Mouse (Mus musculus): ENCODE results near the gene Acer1. TPM values are rescaled to one million over a fixed set of nuclear protein-coding genes. Genes with fewer than 3 reads are reported as not detected.
A peak's percentile ranks its signal among the peaks of the same experiment; 100 is the strongest.

Acer1 gene
- polyA plus RNA-seq, 1 experiment = not detected

DNA sequence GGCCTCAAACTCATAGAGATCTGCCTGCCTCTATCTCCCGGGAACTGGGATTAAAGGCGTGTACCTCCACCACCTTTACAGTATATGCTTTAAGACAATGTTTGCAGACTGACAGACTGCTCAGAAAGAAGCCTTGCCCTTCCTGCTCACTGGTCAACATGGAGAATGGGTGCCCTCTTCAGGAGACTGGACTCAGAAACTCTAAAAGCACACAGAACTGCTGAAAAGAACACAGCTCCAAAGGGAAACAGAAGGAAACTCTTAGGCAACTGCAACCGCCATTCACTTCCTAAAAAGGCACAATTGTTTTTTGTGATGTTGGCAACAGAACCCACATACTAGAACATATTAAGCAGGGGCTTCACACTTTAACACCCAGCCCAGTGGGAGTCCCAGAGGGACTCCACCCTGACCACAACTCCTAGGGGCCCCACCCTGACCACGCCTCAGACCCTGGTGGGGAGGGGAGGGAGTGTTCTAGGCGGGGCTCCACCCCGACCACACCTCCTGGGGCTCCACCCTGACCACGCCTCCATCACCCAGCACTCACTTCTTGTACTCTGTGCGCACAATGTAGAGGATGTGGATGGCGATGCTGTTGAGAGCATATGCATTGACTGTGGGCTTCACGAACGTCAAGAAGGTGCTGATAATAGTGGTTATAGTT is 24.0 kb downstream of the Acer1 start:
- H3K36me3 ChIP-seq (ENCODE audit: control insufficient read depth, insufficient read depth) = no peaks in the 10 kb centered on the region
- H3K4me3 ChIP-seq (ENCODE audit: insufficient read depth, poor library complexity, severe bottlenecking) = no peak overlapping the region
- TF ChIP-seq CTCF (IDR thresholded peaks at IDR 0.05; ENCODE audit: control insufficient read depth, insufficient read depth, insufficient read length) = no peak
- no peak for TF ChIP-seq USF1 (IDR thresholded peaks at IDR 0.05; ENCODE audit: low read depth)
- no peak for TF ChIP-seq MAX (IDR thresholded peaks at IDR 0.05)
- TF ChIP-seq MYOD1 (IDR thresholded peaks at IDR 0.05; ENCODE audit: control insufficient read depth, insufficient read length, low read depth) = no peak
- no peak for TF ChIP-seq MYOG (IDR thresholded peaks at IDR 0.05; ENCODE audit: control insufficient read depth, extremely low read depth, insufficient read length)
- TF ChIP-seq FOSL1 (IDR thresholded peaks at IDR 0.05; ENCODE audit: insufficient read depth, low read length, poor library complexity, severe bottlenecking) = no peak
- no peak for TF ChIP-seq CEBPB (IDR thresholded peaks at IDR 0.05; ENCODE audit: low read depth)

GRCm38 (mm10) chr17:56954871-56955270 is 27.1 kb downstream of the Acer1 start:
- TF ChIP-seq MYOG (IDR thresholded peaks at IDR 0.05; ENCODE audit: control insufficient read depth, extremely low read depth, insufficient read length) (no peak), MAX (IDR thresholded peaks at IDR 0.05) (no peak), FOSL1 (IDR thresholded peaks at IDR 0.05; ENCODE audit: insufficient read depth, low read length, poor library complexity, severe bottlenecking) (no peak), USF1 (IDR thresholded peaks at IDR 0.05; ENCODE audit: low read depth) (no peak), MYOD1 (IDR thresholded peaks at IDR 0.05; ENCODE audit: control insufficient read depth, insufficient read length, low read depth) (no peak), CTCF (IDR thresholded peaks at IDR 0.05; ENCODE audit: control insufficient read depth, insufficient read depth, insufficient read length) (no peak), CEBPB (IDR thresholded peaks at IDR 0.05; ENCODE audit: low read depth) (no peak)

More for the DNA sequence above, 24.0 kb downstream of the Acer1 start:
- Histone ChIP-seq H3ac (ENCODE audit: control insufficient read depth, insufficient read length, low read depth) (no peak overlapping the region), H3K79me2 (ENCODE audit: control insufficient read depth, insufficient read depth) (no peaks in the 10 kb centered on the region), H3K27me3 (ENCODE audit: control insufficient read depth, insufficient read depth, insufficient read length) (peaks cover 10% of the 10 kb centered on the region), H3K79me3 (ENCODE audit: low read depth) (no peaks in the 10 kb centered on the region)

DNA sequence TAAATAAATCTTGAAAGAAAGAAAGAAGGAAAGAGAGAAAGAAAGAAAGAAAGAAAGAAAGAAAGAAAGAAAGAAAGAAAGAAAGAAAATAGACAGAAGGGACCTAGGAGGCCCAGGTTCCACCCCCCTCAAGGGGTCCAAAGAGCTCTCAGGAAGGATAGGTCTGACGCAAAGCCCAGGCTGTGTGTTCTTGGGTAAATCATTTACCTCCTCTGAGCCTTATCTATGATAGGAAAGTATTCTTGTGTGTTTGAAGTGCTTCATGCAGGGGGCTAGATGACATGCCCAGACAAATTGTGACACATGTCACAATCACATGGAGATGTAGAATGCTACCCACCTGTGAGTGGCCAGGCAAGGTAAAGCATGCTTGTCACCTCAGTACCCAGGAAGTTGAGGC is 29.3 kb downstream of the Acer1 start:
- peaks cover 11% of the 10 kb centered on the region for H3K27me3 ChIP-seq (ENCODE audit: control insufficient read depth, insufficient read depth, insufficient read length)
- H3K4me3 ChIP-seq (ENCODE audit: insufficient read depth, poor library complexity, severe bottlenecking) = no peak overlapping the region
- no peaks in the 10 kb centered on the region for H3K79me2 ChIP-seq (ENCODE audit: control insufficient read depth, insufficient read depth)
- no peaks in the 10 kb centered on the region for H3K36me3 ChIP-seq (ENCODE audit: control insufficient read depth, insufficient read depth)
- no peaks in the 10 kb centered on the region for H3K79me3 ChIP-seq (ENCODE audit: low read depth)
- no peak for TF ChIP-seq MAX (IDR thresholded peaks at IDR 0.05)
- no peak for TF ChIP-seq MYOD1 (IDR thresholded peaks at IDR 0.05; ENCODE audit: control insufficient read depth, insufficient read length, low read depth)
- TF ChIP-seq USF1 (IDR thresholded peaks at IDR 0.05; ENCODE audit: low read depth) = no peak
- no peak for TF ChIP-seq FOSL1 (IDR thresholded peaks at IDR 0.05; ENCODE audit: insufficient read depth, low read length, poor library complexity, severe bottlenecking)
- H3ac ChIP-seq (ENCODE audit: control insufficient read depth, insufficient read length, low read depth) = no peak overlapping the region

More at GRCm38 (mm10) chr17:56954871-56955270, 27.1 kb downstream of the Acer1 start:
- Histone ChIP-seq H3ac (ENCODE audit: control insufficient read depth, insufficient read length, low read depth) (no peak overlapping the region), H3K79me2 (ENCODE audit: control insufficient read depth, insufficient read depth) (no peaks in the 10 kb centered on the region), H3K36me3 (ENCODE audit: control insufficient read depth, insufficient read depth) (no peaks in the 10 kb centered on the region), H3K27me3 (ENCODE audit: control insufficient read depth, insufficient read depth, insufficient read length) (peaks cover 11% of the 10 kb centered on the region), H3K79me3 (ENCODE audit: low read depth) (no peaks in the 10 kb centered on the region), H3K4me3 (ENCODE audit: insufficient read depth, poor library complexity, severe bottlenecking) (no peak overlapping the region)

- Histone ChIP-seq H3K36me3 (ENCODE audit: control insufficient read depth, insufficient read depth) (no peaks in the 10 kb centered on the region), H3ac (ENCODE audit: control insufficient read depth, insufficient read length, low read depth) (no peak overlapping the region), H3K79me3 (ENCODE audit: low read depth) (no peaks in the 10 kb centered on the region), H3K4me3 (ENCODE audit: insufficient read depth, poor library complexity, severe bottlenecking) (no peak overlapping the region), H3K79me2 (ENCODE audit: control insufficient read depth, insufficient read depth) (no peaks in the 10 kb centered on the region), H3K27me3 (ENCODE audit: control insufficient read depth, insufficient read depth, insufficient read length) (peaks cover 11% of the 10 kb centered on the region)
- no peak for TF ChIP-seq MAX (IDR thresholded peaks at IDR 0.05)
- TF ChIP-seq USF1 (IDR thresholded peaks at IDR 0.05; ENCODE audit: low read depth) = no peak
- TF ChIP-seq CTCF (IDR thresholded peaks at IDR 0.05; ENCODE audit: control insufficient read depth, insufficient read depth, insufficient read length) = peak; percentile 55
Observed at GRCm38 (mm10) chr17:56950915-56951314, 31.0 kb downstream of the Acer1 start.

DNA sequence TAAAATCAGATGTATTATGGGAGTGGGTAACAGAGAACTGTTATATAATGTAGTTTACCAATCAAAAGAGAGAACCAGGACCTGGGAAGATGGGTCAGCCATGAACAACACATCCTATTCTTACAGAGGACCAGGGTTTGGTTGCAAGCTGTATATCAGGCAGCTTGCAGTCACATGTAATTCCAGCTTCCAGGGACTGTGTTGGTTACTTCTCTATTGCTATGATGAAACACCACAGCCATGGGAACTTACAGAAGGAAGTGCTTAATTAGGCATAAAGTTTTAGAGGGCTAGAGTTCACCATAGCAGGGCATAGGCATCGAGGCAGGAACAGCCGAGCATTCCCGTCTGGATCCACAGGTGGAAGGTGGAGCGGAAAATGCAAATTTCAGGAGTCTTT is 43.2 kb downstream of the Acer1 start:
- Histone ChIP-seq H3K79me3 (ENCODE audit: low read depth) (peaks cover 13% of the 10 kb centered on the region), H3K4me3 (ENCODE audit: insufficient read depth, poor library complexity, severe bottlenecking) (no peak overlapping the region), H3K36me3 (ENCODE audit: control insufficient read depth, insufficient read depth) (no peaks in the 10 kb centered on the region), H3K79me2 (ENCODE audit: control insufficient read depth, insufficient read depth) (peaks cover 14% of the 10 kb centered on the region), H3K27me3 (ENCODE audit: control insufficient read depth, insufficient read depth, insufficient read length) (peaks cover 6% of the 10 kb centered on the region), H3ac (ENCODE audit: control insufficient read depth, insufficient read length, low read depth) (no peak overlapping the region)
- TF ChIP-seq MAX (IDR thresholded peaks at IDR 0.05) (no peak), FOSL1 (IDR thresholded peaks at IDR 0.05; ENCODE audit: insufficient read depth, low read length, poor library complexity, severe bottlenecking) (no peak), MYOD1 (IDR thresholded peaks at IDR 0.05; ENCODE audit: control insufficient read depth, insufficient read length, low read depth) (no peak)

GRCm38 (mm10) chr17:56936731-56937130 is 45.2 kb downstream of the Acer1 start:
- Histone ChIP-seq H3K79me3 (ENCODE audit: low read depth) (peaks cover 32% of the 10 kb centered on the region), H3K79me2 (ENCODE audit: control insufficient read depth, insufficient read depth) (peaks cover 34% of the 10 kb centered on the region), H3K27me3 (ENCODE audit: control insufficient read depth, insufficient read depth, insufficient read length) (peaks cover 6% of the 10 kb centered on the region), H3K4me3 (ENCODE audit: insufficient read depth, poor library complexity, severe bottlenecking) (no peak overlapping the region), H3ac (ENCODE audit: control insufficient read depth, insufficient read length, low read depth) (no peak overlapping the region), H3K36me3 (ENCODE audit: control insufficient read depth, insufficient read depth) (no peaks in the 10 kb centered on the region)
- no peak for TF ChIP-seq MYOG (IDR thresholded peaks at IDR 0.05; ENCODE audit: control insufficient read depth, extremely low read depth, insufficient read length)
- TF ChIP-seq MAX (IDR thresholded peaks at IDR 0.05) = no peak
- TF ChIP-seq MYOD1 (IDR thresholded peaks at IDR 0.05; ENCODE audit: control insufficient read depth, insufficient read length, low read depth) = no peak
- TF ChIP-seq CTCF (IDR thresholded peaks at IDR 0.05; ENCODE audit: control insufficient read depth, insufficient read depth, insufficient read length) = no peak
- no peak for TF ChIP-seq FOSL1 (IDR thresholded peaks at IDR 0.05; ENCODE audit: insufficient read depth, low read length, poor library complexity, severe bottlenecking)
- no peak for TF ChIP-seq USF1 (IDR thresholded peaks at IDR 0.05; ENCODE audit: low read depth)
- no peak for TF ChIP-seq CEBPB (IDR thresholded peaks at IDR 0.05; ENCODE audit: low read depth)

Data from C2C12 (cell line).